Mouse (Mus musculus): Measurements from ENCODE around the gene Shb. TPM values are rescaled to one million over a fixed set of nuclear protein-coding genes. Genes with fewer than 3 reads are reported as not detected.

Gene Shb
- polyA plus RNA-seq, 1 experiment from 2014 or later = 11.1 TPM

GRCm38 (mm10) chr4:45524602-45525001, 7.7 kb downstream of the Shb start:
- Histone ChIP-seq H3K4me1 (ENCODE audit: control insufficient read depth, insufficient read depth, low read length) (peaks cover 54% of the 10 kb centered on the region), H3K27me3 (ENCODE audit: control insufficient read depth, insufficient read depth, low read length) (no peaks in the 10 kb centered on the region; the same call in 1 of the 2 replicates), H3K9me3 (replicated peaks; ENCODE audit: control insufficient read depth, low read length) (no peaks in the 10 kb centered on the region), H3K36me3 (ENCODE audit: control insufficient read depth, insufficient read depth, low read length) (0 out of 2 replicates have a peak, but pooled peaks cover 2% of the 10 kb centered on the region), H3K9ac (ENCODE audit: low read depth, low read length) (no peak overlapping the region), H3K27ac (ENCODE audit: low read depth, low read length) (no peak overlapping the region), H3K4me2 (no peak overlapping the region), H3K4me3 (ENCODE audit: low read depth, low read length) (no peak overlapping the region)
- no peak for ATAC-seq (replicated peaks; ENCODE audit: insufficient number of reproducible peaks, low FRiP score, low TSS enrichment)
- WGBS (ENCODE audit: insufficient replicate concordance) = 76% methylated on average over 4 of the region's 4 CpGs

- Histone ChIP-seq H3K27ac (ENCODE audit: low read depth, low read length) (no peak overlapping the region), H3K4me2 (no peak overlapping the region), H3K9me3 (replicated peaks; ENCODE audit: control insufficient read depth, low read length) (no peaks in the 10 kb centered on the region), H3K27me3 (ENCODE audit: control insufficient read depth, insufficient read depth, low read length) (no peaks in the 10 kb centered on the region), H3K4me1 (ENCODE audit: control insufficient read depth, insufficient read depth, low read length) (peaks cover 61% of the 10 kb centered on the region), H3K4me3 (ENCODE audit: low read depth, low read length) (no peak overlapping the region), H3K9ac (ENCODE audit: low read depth, low read length) (no peak overlapping the region), H3K36me3 (ENCODE audit: control insufficient read depth, insufficient read depth, low read length) (0 out of 2 replicates have a peak, but pooled peaks cover 2% of the 10 kb centered on the region)
- ATAC-seq (replicated peaks; ENCODE audit: insufficient number of reproducible peaks, low FRiP score, low TSS enrichment) = no peak
- 88% methylated on average over 6 of the region's 6 CpGs for WGBS (ENCODE audit: insufficient replicate concordance)
Observed at GRCm38 (mm10) chr4:45523360-45523759, 8.9 kb downstream of the Shb start.

DNA sequence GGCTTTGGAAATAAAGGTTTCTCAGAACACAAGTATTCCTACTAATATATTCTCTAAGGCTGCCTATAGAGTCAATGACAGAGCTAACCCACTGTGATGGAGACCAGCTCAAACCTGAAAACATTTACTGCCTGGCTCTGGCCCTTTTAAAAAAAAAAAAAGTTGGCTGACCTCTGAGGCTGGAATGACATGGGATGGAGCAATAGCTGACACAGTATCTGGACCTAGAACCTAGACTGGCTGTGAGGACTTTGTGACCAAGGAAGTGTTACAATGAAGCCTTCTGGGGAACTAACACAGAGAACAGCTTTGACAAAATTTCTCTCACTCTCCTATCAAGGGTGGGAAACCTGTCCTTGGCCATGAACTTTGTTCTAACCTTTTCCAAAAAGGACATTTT, 9.3 kb downstream of the Shb start:
- Histone ChIP-seq H3K27ac (ENCODE audit: low read depth, low read length) (no peak overlapping the region), H3K9me3 (replicated peaks; ENCODE audit: control insufficient read depth, low read length) (no peaks in the 10 kb centered on the region), H3K36me3 (ENCODE audit: control insufficient read depth, insufficient read depth, low read length) (0 out of 2 replicates have a peak, but pooled peaks cover 2% of the 10 kb centered on the region), H3K27me3 (ENCODE audit: control insufficient read depth, insufficient read depth, low read length) (no peaks in the 10 kb centered on the region), H3K4me1 (ENCODE audit: control insufficient read depth, insufficient read depth, low read length) (peaks cover 61% of the 10 kb centered on the region), H3K4me2 (peak overlapping the region; percentile 35; the same call in 1 of the 2 replicates), H3K9ac (ENCODE audit: low read depth, low read length) (0 out of 2 replicates have a peak overlapping the region, but pooled peaks have one; percentile 10), H3K4me3 (ENCODE audit: low read depth, low read length) (no peak overlapping the region)
- ATAC-seq (replicated peaks; ENCODE audit: insufficient number of reproducible peaks, low FRiP score, low TSS enrichment) = no peak

DNA sequence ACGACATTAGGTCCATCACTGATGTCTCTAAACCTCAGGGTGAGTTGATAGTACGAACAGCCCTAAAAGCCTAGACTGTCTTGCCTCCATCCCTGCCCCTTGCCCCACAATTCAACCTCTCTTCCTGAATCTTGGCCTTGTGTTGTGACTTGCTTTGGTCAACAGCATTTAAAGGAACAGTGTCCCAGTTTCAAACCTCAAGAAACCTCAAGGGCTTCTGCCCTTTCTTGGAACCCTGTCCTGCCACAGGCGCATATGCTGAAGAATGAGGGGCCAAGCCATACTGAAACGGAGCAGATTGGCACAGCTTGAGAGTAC, 9.7 kb downstream of the Shb start:
- Histone ChIP-seq H3K4me1 (ENCODE audit: control insufficient read depth, insufficient read depth, low read length) (peaks cover 62% of the 10 kb centered on the region), H3K4me2 (peak overlapping the region; percentile 35), H3K9ac (ENCODE audit: low read depth, low read length) (0 out of 2 replicates have a peak overlapping the region, but pooled peaks have one; percentile 16), H3K27ac (ENCODE audit: low read depth, low read length) (peak overlapping the region; percentile 50; the same call in 1 of the 2 replicates), H3K9me3 (replicated peaks; ENCODE audit: control insufficient read depth, low read length) (no peaks in the 10 kb centered on the region), H3K27me3 (ENCODE audit: control insufficient read depth, insufficient read depth, low read length) (no peaks in the 10 kb centered on the region), H3K4me3 (ENCODE audit: low read depth, low read length) (no peak overlapping the region), H3K36me3 (ENCODE audit: control insufficient read depth, insufficient read depth, low read length) (0 out of 2 replicates have a peak, but pooled peaks cover 2% of the 10 kb centered on the region)
- WGBS (ENCODE audit: insufficient replicate concordance) = 69% methylated on average over 4 of the region's 4 CpGs
- ATAC-seq (replicated peaks; ENCODE audit: insufficient number of reproducible peaks, low FRiP score, low TSS enrichment) = no peak

GRCm38 (mm10) chr4:45521705-45522582, 10.3 kb downstream of the Shb start:
- no peaks in the 10 kb centered on the region for H3K9me3 ChIP-seq (replicated peaks; ENCODE audit: control insufficient read depth, low read length)
- 41% methylated on average over 9 of the region's 9 CpGs for WGBS (ENCODE audit: insufficient replicate concordance)
- H3K4me1 ChIP-seq (ENCODE audit: control insufficient read depth, insufficient read depth, low read length) = peaks cover 62% of the 10 kb centered on the region
- no peaks in the 10 kb centered on the region for H3K27me3 ChIP-seq (ENCODE audit: control insufficient read depth, insufficient read depth, low read length)
- H3K4me3 ChIP-seq (ENCODE audit: low read depth, low read length) = no peak overlapping the region
- H3K4me2 ChIP-seq = peak overlapping the region; percentile 35
- H3K36me3 ChIP-seq (ENCODE audit: control insufficient read depth, insufficient read depth, low read length) = 0 out of 2 replicates have a peak, but pooled peaks cover 2% of the 10 kb centered on the region
- 0 out of 2 replicates have a peak overlapping the region, but pooled peaks have one; percentile 16 for H3K9ac ChIP-seq (ENCODE audit: low read depth, low read length)
- peak overlapping the region; percentile 62; the same call in 1 of the 2 replicates for H3K27ac ChIP-seq (ENCODE audit: low read depth, low read length)
- ATAC-seq (replicated peaks; ENCODE audit: insufficient number of reproducible peaks, low FRiP score, low TSS enrichment) = 0 out of 2 replicates have a peak, but pooled peaks have one; percentile 56

- Histone ChIP-seq H3K36me3 (ENCODE audit: control insufficient read depth, insufficient read depth, low read length) (no peaks in the 10 kb centered on the region), H3K27ac (ENCODE audit: low read depth, low read length) (no peak overlapping the region), H3K4me1 (ENCODE audit: control insufficient read depth, insufficient read depth, low read length) (peaks cover 74% of the 10 kb centered on the region), H3K9me3 (replicated peaks; ENCODE audit: control insufficient read depth, low read length) (no peaks in the 10 kb centered on the region), H3K9ac (ENCODE audit: low read depth, low read length) (peak overlapping the region; percentile 18; the same call in 1 of the 2 replicates), H3K27me3 (ENCODE audit: control insufficient read depth, insufficient read depth, low read length) (no peaks in the 10 kb centered on the region), H3K4me3 (ENCODE audit: low read depth, low read length) (no peak overlapping the region), H3K4me2 (peak overlapping the region; percentile 31)
- WGBS (ENCODE audit: insufficient replicate concordance) = 62% methylated on average over 8 of the region's 8 CpGs
- ATAC-seq (replicated peaks; ENCODE audit: insufficient number of reproducible peaks, low FRiP score, low TSS enrichment) = no peak
Observed at GRCm38 (mm10) chr4:45520375-45520774, 11.9 kb downstream of the Shb start.

DNA sequence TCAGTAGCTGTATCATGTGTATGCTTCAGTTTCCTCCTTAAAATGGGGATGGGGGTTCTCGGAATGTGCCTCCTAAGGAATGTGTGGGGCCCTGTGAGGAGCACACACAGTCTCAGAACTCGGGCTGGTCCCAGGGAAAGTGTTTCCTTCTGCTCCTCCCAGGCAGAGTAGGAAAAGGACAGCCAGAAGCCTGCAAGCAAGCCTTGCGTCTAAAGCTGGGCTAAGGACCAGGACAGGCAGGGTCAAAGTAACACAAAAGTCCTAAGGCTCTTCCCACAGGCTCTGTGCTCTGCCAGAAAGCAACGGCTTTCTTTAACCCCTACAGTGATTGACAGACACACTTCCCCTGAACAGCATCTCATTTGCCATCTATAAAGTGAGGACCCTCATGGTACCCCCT, 14.9 kb downstream of the Shb start:
- no peak overlapping the region for H3K27ac ChIP-seq (ENCODE audit: low read depth, low read length)

GRCm38 (mm10) chr4:45515894-45516293, 16.4 kb downstream of the Shb start:
- Histone ChIP-seq H3K4me3 (ENCODE audit: low read depth, low read length) (no peak overlapping the region), H3K4me1 (ENCODE audit: control insufficient read depth, insufficient read depth, low read length) (peaks cover 90% of the 10 kb centered on the region), H3K36me3 (ENCODE audit: control insufficient read depth, insufficient read depth, low read length) (no peaks in the 10 kb centered on the region), H3K9ac (ENCODE audit: low read depth, low read length) (no peak overlapping the region), H3K9me3 (replicated peaks; ENCODE audit: control insufficient read depth, low read length) (no peaks in the 10 kb centered on the region), H3K27ac (ENCODE audit: low read depth, low read length) (no peak overlapping the region), H3K27me3 (ENCODE audit: control insufficient read depth, insufficient read depth, low read length) (no peaks in the 10 kb centered on the region), H3K4me2 (no peak overlapping the region)
- 34% methylated on average over 4 of the region's 4 CpGs for WGBS (ENCODE audit: insufficient replicate concordance)
- ATAC-seq (replicated peaks; ENCODE audit: insufficient number of reproducible peaks, low FRiP score, low TSS enrichment) = no peak

More for the DNA sequence above, 14.9 kb downstream of the Shb start:
- no peaks in the 10 kb centered on the region for H3K36me3 ChIP-seq (ENCODE audit: control insufficient read depth, insufficient read depth, low read length)
- no peak overlapping the region for H3K4me2 ChIP-seq
- no peaks in the 10 kb centered on the region for H3K27me3 ChIP-seq (ENCODE audit: control insufficient read depth, insufficient read depth, low read length)
- peaks cover 95% of the 10 kb centered on the region for H3K4me1 ChIP-seq (ENCODE audit: control insufficient read depth, insufficient read depth, low read length)
- no peak overlapping the region for H3K4me3 ChIP-seq (ENCODE audit: low read depth, low read length)
- ATAC-seq (replicated peaks; ENCODE audit: insufficient number of reproducible peaks, low FRiP score, low TSS enrichment) = no peak
- H3K9me3 ChIP-seq (replicated peaks; ENCODE audit: control insufficient read depth, low read length) = no peaks in the 10 kb centered on the region
- no peak overlapping the region for H3K9ac ChIP-seq (ENCODE audit: low read depth, low read length)
- WGBS (ENCODE audit: insufficient replicate concordance) = 44% methylated on average over 4 of the region's 4 CpGs
